ENCODE assay signal across 8 mouse cellular contexts in the genomic region with DNA sequence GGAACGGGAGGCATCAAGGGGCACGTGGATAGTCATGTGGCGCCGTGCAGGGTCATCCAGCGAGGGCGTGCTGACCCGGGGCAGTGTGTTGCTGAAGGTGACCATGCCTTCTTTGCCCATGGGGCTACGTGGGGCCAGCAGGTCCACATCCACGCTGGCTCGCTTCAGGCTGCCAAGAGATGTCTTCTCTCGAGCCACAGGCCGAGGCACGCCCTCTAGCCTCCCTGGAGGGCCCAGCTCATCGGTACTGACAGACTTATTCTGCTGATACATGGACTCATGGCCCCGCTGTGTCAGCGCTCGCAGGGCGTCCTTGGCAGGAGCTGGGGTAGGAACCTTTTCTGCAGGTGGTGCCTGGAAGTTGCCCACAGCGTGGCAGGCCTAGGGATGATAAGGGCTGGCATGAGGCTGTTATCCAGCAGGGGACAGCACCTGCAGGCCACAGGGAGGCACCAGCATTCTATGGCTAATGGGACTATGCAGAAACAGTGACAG. TPM values are rescaled to one million over a fixed set of nuclear protein-coding genes. Genes with fewer than 3 reads are reported as not detected.
A peak's percentile ranks its signal among the peaks of the same experiment; 100 is the strongest.
DNase-seq lines count a peak whose midpoint lies in the region; ATAC-seq and TF ChIP-seq lines count a peak whose summit lies in the region.

No protein-coding gene starts in this region.

- ATAC-seq in forebrain, embryonic 14.5 days = no peak
- no peak for ATAC-seq in limb, embryonic 13.5 days (ENCODE audit: low FRiP score, low read depth)

- peaks cover 4% of the 10 kb centered on the region; the same call in 1 of the 2 replicates for H3K4me1 ChIP-seq in forebrain, embryonic 14.5 days (ENCODE audit: control insufficient read depth, insufficient read depth, low read length)
- peaks cover 11% of the 10 kb centered on the region for H3K4me1 ChIP-seq in limb, embryonic 13.5 days

- peak; percentile 54 for TF ChIP-seq CTCF in layer of hippocampus, adult 2 months (conservative IDR thresholded peaks at IDR 0.05)

- H3K9me3 ChIP-seq in forebrain, embryonic 14.5 days (replicated peaks; ENCODE audit: control insufficient read depth, low read length) = no peaks in the 10 kb centered on the region
- H3K9me3 ChIP-seq in limb, embryonic 13.5 days = no peaks in the 10 kb centered on the region

- peaks cover 84% of the 10 kb centered on the region for H3K36me3 ChIP-seq in forebrain, embryonic 14.5 days (ENCODE audit: control insufficient read depth, insufficient read depth, low read length)
- H3K36me3 ChIP-seq in limb, embryonic 13.5 days = peaks cover 87% of the 10 kb centered on the region

- no peaks in the 10 kb centered on the region for H3K27me3 ChIP-seq in forebrain, embryonic 14.5 days (replicated peaks; ENCODE audit: control insufficient read depth, insufficient read depth, low read length)
- H3K27me3 ChIP-seq in limb, embryonic 13.5 days = no peaks in the 10 kb centered on the region

- no peak for DNase-seq in layer of hippocampus, adult 2 months (ENCODE audit: low spot score in 2 of 2)
- no peak for DNase-seq in layer of hippocampus, postnatal 36 days
- peak; percentile 53 to 72 for DNase-seq in adrenal gland, postnatal 36 days
- no peak for DNase-seq in forebrain, embryonic 14.5 days (ENCODE audit: low spot score)
- DNase-seq in gastrocnemius, postnatal 4 days (ENCODE audit: low spot score in 2 of 2) = no peak
- DNase-seq in spleen, postnatal 14 days (ENCODE audit: low spot score in 2 of 2) = no peak
- DNase-seq in urinary bladder, adult 18-20 months (ENCODE audit: low spot score in 2 of 2) = no peak

- no peak overlapping the region for H3K27ac ChIP-seq in layer of hippocampus, adult 2 months
- H3K27ac ChIP-seq in forebrain, embryonic 14.5 days (ENCODE audit: low read depth, low read length) = peak overlapping the region; percentile 39; the same call in 1 of the 2 replicates
- 0 out of 2 replicates have a peak overlapping the region, but pooled peaks have one; percentile 28 for H3K27ac ChIP-seq in limb, embryonic 13.5 days

- no peak overlapping the region for H3K4me2 ChIP-seq in forebrain, embryonic 14.5 days (ENCODE audit: low read length)
- H3K4me2 ChIP-seq in limb, embryonic 13.5 days (replicated peaks) = no peak overlapping the region

- no peak overlapping the region for H3K4me3 ChIP-seq in layer of hippocampus, adult 2 months
- no peak overlapping the region for H3K4me3 ChIP-seq in forebrain, embryonic 14.5 days (ENCODE audit: low read depth, low read length)
- H3K4me3 ChIP-seq in limb, embryonic 13.5 days = no peak overlapping the region

- WGBS in forebrain, embryonic 14.5 days = 76% methylated on average over 19 of the region's 19 CpGs
- 75% methylated on average over 19 of the region's 19 CpGs for WGBS in limb, embryonic 13.5 days

- no peak overlapping the region for H3K9ac ChIP-seq in forebrain, embryonic 14.5 days (ENCODE audit: low read length)
- H3K9ac ChIP-seq in limb, embryonic 13.5 days = no peak overlapping the region

RNA-seq across cellular contexts. Expression of gene Prtn3, which starts 8.4 kb away (rescaled TPM):
- 1 to 10 TPM; 1.5 to 2.6 TPM for total RNA-seq in layer of hippocampus, adult 2 months (2021)
- 1 to 10 TPM in 1 of 2 experiments, not detected in 1; 1.0 TPM for total RNA-seq in layer of hippocampus, postnatal 36 days (2021)
- under 1 TPM; 0.50 to 0.56 TPM for total RNA-seq in adrenal gland, postnatal 36 days (2021)
- 16.9 and 17.1 TPM in 2 replicates for polyA plus RNA-seq in forebrain, embryonic 14.5 days (2014; fragmentation: Nextera tagmentation; extraction: Ambion mirVana)
- 11.1 and 11.3 TPM in 2 replicates for polyA plus RNA-seq in limb, embryonic 13.5 days (2015; fragmentation: Nextera tagmentation; extraction: Ambion mirVana)
- total RNA-seq in gastrocnemius, postnatal 4 days (2021) = under 1 TPM in 1 of 2 experiments, not detected in 1; 0.47 TPM

RNA-seq across cellular contexts. Expression of gene Plppr3, which starts 8.6 kb away (rescaled TPM):
- 10 to 100 TPM; 33.7 to 37.1 TPM for total RNA-seq in layer of hippocampus, adult 2 months (2021)
- total RNA-seq in layer of hippocampus, postnatal 36 days (2021) = 10 to 100 TPM; 28.4 to 28.7 TPM
- under 1 TPM; 0.16 to 0.50 TPM for total RNA-seq in adrenal gland, postnatal 36 days (2021)
- 224 and 298 TPM in 2 replicates for polyA plus RNA-seq in forebrain, embryonic 14.5 days (2014; fragmentation: Nextera tagmentation; extraction: Ambion mirVana)
- polyA plus RNA-seq in limb, embryonic 13.5 days (2015; fragmentation: Nextera tagmentation; extraction: Ambion mirVana) = 138 and 142 TPM in 2 replicates
- total RNA-seq in gastrocnemius, postnatal 4 days (2021) = 1 to 10 TPM; 1.2 to 1.3 TPM

RNA-seq across cellular contexts. Expression of gene Ptbp1, which starts 11.6 kb away (rescaled TPM):
- 10 to 100 TPM; 56.9 to 58.7 TPM for total RNA-seq in layer of hippocampus, adult 2 months (2021)
- total RNA-seq in layer of hippocampus, postnatal 36 days (2021) = 10 to 100 TPM; 43.1 to 52.6 TPM
- total RNA-seq in adrenal gland, postnatal 36 days (2021) = 100 to 1,000 TPM; 257 to 299 TPM
- 98.2 and 109 TPM in 2 replicates for polyA plus RNA-seq in forebrain, embryonic 14.5 days (2014; fragmentation: Nextera tagmentation; extraction: Ambion mirVana)
- 347 and 366 TPM in 2 replicates for polyA plus RNA-seq in limb, embryonic 13.5 days (2015; fragmentation: Nextera tagmentation; extraction: Ambion mirVana)
- total RNA-seq in gastrocnemius, postnatal 4 days (2021) = 100 to 1,000 TPM; 167 to 170 TPM

RNA-seq across cellular contexts. Expression of gene Elane, which starts 20.2 kb away (rescaled TPM):
- total RNA-seq in layer of hippocampus, adult 2 months (2021) = not detected
- total RNA-seq in layer of hippocampus, postnatal 36 days (2021) = not detected
- under 1 TPM; 0.30 to 0.33 TPM for total RNA-seq in adrenal gland, postnatal 36 days (2021)
- polyA plus RNA-seq in forebrain, embryonic 14.5 days (2014; fragmentation: Nextera tagmentation; extraction: Ambion mirVana) = 0.36 TPM in 1 of 2 replicates, not detected in the other
- 0.29 and 0.86 TPM in 2 replicates for polyA plus RNA-seq in limb, embryonic 13.5 days (2015; fragmentation: Nextera tagmentation; extraction: Ambion mirVana)
- total RNA-seq in gastrocnemius, postnatal 4 days (2021) = under 1 TPM in 1 of 2 experiments, not detected in 1; 0.29 TPM

RNA-seq across cellular contexts. Expression of gene Cfd, which starts 24.8 kb away (rescaled TPM):
- not detected for total RNA-seq in layer of hippocampus, adult 2 months (2021)
- total RNA-seq in layer of hippocampus, postnatal 36 days (2021) = not detected
- total RNA-seq in adrenal gland, postnatal 36 days (2021) = 1,000 to 10,000 TPM; 1,484 to 1,596 TPM
- polyA plus RNA-seq in forebrain, embryonic 14.5 days (2014; fragmentation: Nextera tagmentation; extraction: Ambion mirVana) = not detected in 2 replicates
- not detected in 2 replicates for polyA plus RNA-seq in limb, embryonic 13.5 days (2015; fragmentation: Nextera tagmentation; extraction: Ambion mirVana)
- total RNA-seq in gastrocnemius, postnatal 4 days (2021) = 100 to 1,000 TPM in 1 of 2 experiments, 10 to 100 TPM in 1; 85.8 to 154 TPM

Comparison
In these comparisons a context has a peak if more than half of its experiments do, and no peak if none do; other contexts are left out.
1. DNase-seq: peak in adrenal gland, postnatal 36 days (2 of 2); none in layer of hippocampus, adult 2 months (0 of 2), layer of hippocampus, postnatal 36 days (0 of 2), forebrain, embryonic 14.5 days (single experiment), gastrocnemius, postnatal 4 days (0 of 2), spleen, postnatal 14 days (0 of 2) and urinary bladder, adult 18-20 months (0 of 2).
2. RNA of gene Plppr3, which starts 8.6 kb away (total RNA-seq): 33.7 to 37.1 TPM in layer of hippocampus, adult 2 months and 28.4 to 28.7 TPM in layer of hippocampus, postnatal 36 days; 1.2 to 1.3 TPM in gastrocnemius, postnatal 4 days and 0.16 to 0.50 TPM in adrenal gland, postnatal 36 days; every median in the first group is over 10 times any median in the second.